Mouse (Mus musculus) right cerebral cortex, postnatal 10 days (tissue): Measurements from ENCODE around the gene Tmem201.
A peak's percentile ranks its signal among the peaks of the same experiment; 100 is the strongest.

ENCODE experiments used
- DNase-seq, 2 experiments: peaks; one replicate each; pipeline ENCODE4 v3.0.0; 2021; ENCODE audit warnings: low spot score in 2 of 2

The Tmem201 gene

GRCm38 (mm10) chr4:149749003-149749662 is 11.3 kb upstream of the Tmem201 start:
- DNase-seq, result peak in 1 of 2 experiments; percentile 59

- no peak for DNase-seq
Observed at GRCm38 (mm10) chr4:149744119-149744518, 6.3 kb upstream of the Tmem201 start.

- no peak for DNase-seq
Observed at GRCm38 (mm10) chr4:149742011-149742530, 4.2 kb upstream of the Tmem201 start.

GRCm38 (mm10) chr4:149740301-149740700 is 2.5 kb upstream of the Tmem201 start:
- no peak for DNase-seq

GRCm38 (mm10) chr4:149739478-149739877 is 1.6 kb upstream of the Tmem201 start:
- DNase-seq, result no peak

GRCm38 (mm10) chr4:149736581-149736980 is 1.3 kb downstream of the Tmem201 start:
- peak; percentile 78 to 81 for DNase-seq

GRCm38 (mm10) chr4:149735624-149736250 is 2.1 kb downstream of the Tmem201 start:
- no peak for DNase-seq

- DNase-seq, result no peak
Observed at GRCm38 (mm10) chr4:149734730-149735475, 2.9 kb downstream of the Tmem201 start.

- DNase-seq, result no peak
Observed at GRCm38 (mm10) chr4:149734246-149734645, 3.6 kb downstream of the Tmem201 start.

GRCm38 (mm10) chr4:149733748-149734147 is 4.1 kb downstream of the Tmem201 start:
- no peak for DNase-seq

- no peak for DNase-seq
Observed at GRCm38 (mm10) chr4:149732800-149733199, 5.0 kb downstream of the Tmem201 start.

- DNase-seq, result no peak
Observed at GRCm38 (mm10) chr4:149732313-149732712, 5.5 kb downstream of the Tmem201 start.

GRCm38 (mm10) chr4:149730827-149731226 is 7.0 kb downstream of the Tmem201 start:
- no peak for DNase-seq

GRCm38 (mm10) chr4:149728810-149729209 is 9.0 kb downstream of the Tmem201 start:
- no peak for DNase-seq

GRCm38 (mm10) chr4:149727636-149728035 is 10.2 kb downstream of the Tmem201 start:
- no peak for DNase-seq

- DNase-seq, result peak; percentile 79 to 82
Observed at GRCm38 (mm10) chr4:149725661-149726350, 12.0 kb downstream of the Tmem201 start.

GRCm38 (mm10) chr4:149724916-149725470 is 12.9 kb downstream of the Tmem201 start:
- no peak for DNase-seq

GRCm38 (mm10) chr4:149723855-149724731 is 13.8 kb downstream of the Tmem201 start:
- DNase-seq, result no peak

GRCm38 (mm10) chr4:149723021-149723390 is 14.8 kb downstream of the Tmem201 start:
- no peak for DNase-seq
